In the genomic region with DNA sequence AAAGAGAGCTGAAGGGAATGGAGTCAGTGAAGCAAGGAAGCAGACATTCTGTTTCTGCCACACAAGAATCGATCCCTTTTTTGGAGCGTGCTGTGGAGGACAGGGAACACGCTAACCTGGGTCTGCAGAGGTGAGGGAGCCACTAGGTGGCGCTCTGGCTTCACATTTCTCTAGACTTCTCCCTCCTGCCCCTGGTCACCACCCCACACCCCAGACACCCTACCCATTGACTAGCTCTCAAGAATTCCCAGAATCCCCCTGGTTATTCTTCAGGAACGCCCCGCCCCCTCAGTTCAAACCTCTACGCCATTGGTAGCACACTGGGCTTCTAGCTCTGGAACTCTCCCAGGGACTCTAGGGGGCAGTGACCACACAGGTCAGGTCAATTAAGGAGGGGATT, we compare ENCODE assay signal across 8 mouse cellular contexts. TPM values are rescaled to one million over a fixed set of nuclear protein-coding genes. Genes with fewer than 3 reads are reported as not detected.
DNase-seq lines count a peak whose midpoint lies in the region; ATAC-seq lines count a peak whose summit lies in the region.

No protein-coding gene starts in this region.

- intact Hi-C loops in gastrocnemius, postnatal 36 days (cut with DNase I), result no loop called here
- intact Hi-C loops in left cerebral cortex, postnatal 36 days (cut with DNase I), result loop anchor here (5.0 kb wide), 1 partner anchor 38 kb away; no protein-coding TSS in a partner anchor

- WGBS in intestine, embryonic 14.5 days, result 48% methylated on average over 7 of the region's 7 CpGs
- 48% methylated on average over 7 of the region's 7 CpGs for WGBS in midbrain, embryonic 11.5 days

- H3K4me1 ChIP-seq in intestine, embryonic 14.5 days (replicated peaks; ENCODE audit: control insufficient read depth, insufficient read depth, low read length), result 0 out of 2 replicates have a peak, but pooled peaks cover 4% of the 10 kb centered on the region
- H3K4me1 ChIP-seq in midbrain, embryonic 11.5 days (ENCODE audit: control insufficient read depth, insufficient read depth, low read length), result no peaks in the 10 kb centered on the region

- 0 out of 2 replicates have a peak, but pooled peaks have one; percentile 32 for ATAC-seq in intestine, embryonic 14.5 days (replicated peaks; ENCODE audit: low FRiP score, low TSS enrichment, low read depth)
- ATAC-seq in midbrain, embryonic 11.5 days (ENCODE audit: low FRiP score), result peak; percentile 44; the same call in 1 of the 2 replicates

- H3K36me3 ChIP-seq in intestine, embryonic 14.5 days (ENCODE audit: control insufficient read depth, insufficient read depth, low read length), result peaks cover 26% of the 10 kb centered on the region
- H3K36me3 ChIP-seq in midbrain, embryonic 11.5 days (ENCODE audit: control insufficient read depth, insufficient read depth, low read length), result no peaks in the 10 kb centered on the region

- H3K4me3 ChIP-seq in intestine, embryonic 14.5 days (ENCODE audit: low read depth, low read length), result no peak overlapping the region
- H3K4me3 ChIP-seq in midbrain, embryonic 11.5 days (ENCODE audit: low read depth, low read length), result no peak overlapping the region

- H3K4me2 ChIP-seq in intestine, embryonic 14.5 days (ENCODE audit: low read length), result no peak overlapping the region
- H3K4me2 ChIP-seq in midbrain, embryonic 11.5 days, result no peak overlapping the region

- H3K27ac ChIP-seq in intestine, embryonic 14.5 days (ENCODE audit: low read depth), result no peak overlapping the region
- H3K27ac ChIP-seq in midbrain, embryonic 11.5 days (ENCODE audit: low read depth, low read length), result no peak overlapping the region

- no peak overlapping the region for H3K9ac ChIP-seq in intestine, embryonic 14.5 days (ENCODE audit: low read length)
- H3K9ac ChIP-seq in midbrain, embryonic 11.5 days (ENCODE audit: low read length), result no peak overlapping the region

- H3K9me3 ChIP-seq in intestine, embryonic 14.5 days (ENCODE audit: control insufficient read depth, low read length), result no peaks in the 10 kb centered on the region
- H3K9me3 ChIP-seq in midbrain, embryonic 11.5 days (ENCODE audit: control insufficient read depth, low read length), result no peaks in the 10 kb centered on the region

- H3K27me3 ChIP-seq in intestine, embryonic 14.5 days (replicated peaks; ENCODE audit: control insufficient read depth, insufficient read depth, low read length), result no peaks in the 10 kb centered on the region
- H3K27me3 ChIP-seq in midbrain, embryonic 11.5 days (ENCODE audit: control insufficient read depth, insufficient read depth, low read length), result no peaks in the 10 kb centered on the region

- peak; percentile 81 for DNase-seq in 416B (ENCODE audit: low read depth)
- peak; percentile 71 for DNase-seq in adrenal gland, adult 2 months
- DNase-seq in embryo, embryonic 11.5 days (ENCODE audit: low read depth, low spot score), result peak; percentile 47
- peak; percentile 63 to 64 for DNase-seq in gastrocnemius, postnatal 36 days
- peak; percentile 85 for DNase-seq in intestine, embryonic 14.5 days (ENCODE audit: low spot score)
- DNase-seq in left cerebral cortex, postnatal 36 days (ENCODE audit: low spot score in 2 of 2), result peak; percentile 52 to 64
- DNase-seq in midbrain, embryonic 11.5 days (ENCODE audit: low spot score, missing footprints), result peak; percentile 92
- peak; percentile 50 to 73 for DNase-seq in spleen, adult 18-20 months

RNA-seq across cellular contexts. Expression of a gene that starts 4.8 kb away (rescaled TPM):
- 10 to 100 TPM; 13.9 to 27.7 TPM for total RNA-seq in adrenal gland, adult 2 months (2021)
- polyA plus RNA-seq in adrenal gland, adult 2 months (2012; rRNA removed), result 19.4 and 21.5 TPM in 2 replicates
- 1 to 10 TPM; 6.3 to 6.6 TPM for total RNA-seq in gastrocnemius, postnatal 36 days (2021)
- polyA plus RNA-seq in intestine, embryonic 14.5 days (2014; fragmentation: Nextera tagmentation; extraction: Ambion mirVana), result 60.1 and 63.7 TPM in 2 replicates
- total RNA-seq in left cerebral cortex, postnatal 36 days (2021), result 10 to 100 TPM; 32.9 to 33.1 TPM
- polyA plus RNA-seq in midbrain, embryonic 11.5 days (2014; fragmentation: Nextera tagmentation; extraction: Ambion mirVana), result 67.1 and 69.7 TPM in 2 replicates

RNA-seq across cellular contexts. Expression of a gene that starts 13.0 kb away (rescaled TPM):
- 10 to 100 TPM; 38.4 to 70.0 TPM for total RNA-seq in adrenal gland, adult 2 months (2021)
- polyA plus RNA-seq in adrenal gland, adult 2 months (2012; rRNA removed), result 37.5 and 43.3 TPM in 2 replicates
- 100 to 1,000 TPM; 190 to 193 TPM for total RNA-seq in gastrocnemius, postnatal 36 days (2021)
- 18.8 and 20.3 TPM in 2 replicates for polyA plus RNA-seq in intestine, embryonic 14.5 days (2014; fragmentation: Nextera tagmentation; extraction: Ambion mirVana)
- total RNA-seq in left cerebral cortex, postnatal 36 days (2021), result 10 to 100 TPM; 35.2 to 40.6 TPM
- 7.5 and 8.3 TPM in 2 replicates for polyA plus RNA-seq in midbrain, embryonic 11.5 days (2014; fragmentation: Nextera tagmentation; extraction: Ambion mirVana)

RNA-seq across cellular contexts. Expression of a gene that starts 19.5 kb away (rescaled TPM):
- 10 to 100 TPM; 31.8 to 44.5 TPM for total RNA-seq in adrenal gland, adult 2 months (2021)
- polyA plus RNA-seq in adrenal gland, adult 2 months (2012; rRNA removed), result 166 and 181 TPM in 2 replicates
- total RNA-seq in gastrocnemius, postnatal 36 days (2021), result 10 to 100 TPM in 1 of 2 experiments, 1 to 10 TPM in 1; 8.4 to 11.2 TPM
- polyA plus RNA-seq in intestine, embryonic 14.5 days (2014; fragmentation: Nextera tagmentation; extraction: Ambion mirVana), result 40.8 and 45.5 TPM in 2 replicates
- 10 to 100 TPM; 53.7 to 61.4 TPM for total RNA-seq in left cerebral cortex, postnatal 36 days (2021)
- 47.2 and 52.5 TPM in 2 replicates for polyA plus RNA-seq in midbrain, embryonic 11.5 days (2014; fragmentation: Nextera tagmentation; extraction: Ambion mirVana)

RNA-seq across cellular contexts. Expression of a gene that starts 31.3 kb away (rescaled TPM):
- total RNA-seq in adrenal gland, adult 2 months (2021), result 100 to 1,000 TPM in 1 of 2 experiments, 10 to 100 TPM in 1; 69.6 to 113 TPM
- polyA plus RNA-seq in adrenal gland, adult 2 months (2012; rRNA removed), result 62.6 and 67.4 TPM in 2 replicates
- 10 to 100 TPM; 20.2 TPM for total RNA-seq in gastrocnemius, postnatal 36 days (2021)
- 65.1 and 71.4 TPM in 2 replicates for polyA plus RNA-seq in intestine, embryonic 14.5 days (2014; fragmentation: Nextera tagmentation; extraction: Ambion mirVana)
- total RNA-seq in left cerebral cortex, postnatal 36 days (2021), result 10 to 100 TPM; 10.6 to 16.0 TPM
- polyA plus RNA-seq in midbrain, embryonic 11.5 days (2014; fragmentation: Nextera tagmentation; extraction: Ambion mirVana), result 23.4 and 26.2 TPM in 2 replicates

RNA-seq across cellular contexts. Expression of a gene that starts 31.4 kb away (rescaled TPM):
- total RNA-seq in adrenal gland, adult 2 months (2021), result 10 to 100 TPM; 17.3 to 21.5 TPM
- 9.3 and 9.7 TPM in 2 replicates for polyA plus RNA-seq in adrenal gland, adult 2 months (2012; rRNA removed)
- 1 to 10 TPM; 3.4 to 4.8 TPM for total RNA-seq in gastrocnemius, postnatal 36 days (2021)
- polyA plus RNA-seq in intestine, embryonic 14.5 days (2014; fragmentation: Nextera tagmentation; extraction: Ambion mirVana), result 510 and 525 TPM in 2 replicates
- 1 to 10 TPM; 2.1 to 2.3 TPM for total RNA-seq in left cerebral cortex, postnatal 36 days (2021)
- polyA plus RNA-seq in midbrain, embryonic 11.5 days (2014; fragmentation: Nextera tagmentation; extraction: Ambion mirVana), result 420 and 441 TPM in 2 replicates
